8 mouse cellular contexts compared by ENCODE assay signal in genomic region chrX:73063512-73064414, GRCm38 (mm10). TPM values are rescaled to one million over a fixed set of nuclear protein-coding genes. Genes with fewer than 3 reads are reported as not detected.
DNase-seq lines count a peak whose midpoint lies in the region; ATAC-seq and TF ChIP-seq lines count a peak whose summit lies in the region.

No protein-coding gene starts in this region.

- no peaks in the 10 kb centered on the region for H3K4me1 ChIP-seq in hindbrain, embryonic 14.5 days (replicated peaks; ENCODE audit: control insufficient read depth, insufficient read depth, low read length)
- H3K4me1 ChIP-seq in liver, embryonic 11.5 days (replicated peaks; ENCODE audit: control insufficient read depth, insufficient read depth, low read length) = no peaks in the 10 kb centered on the region
- H3K4me1 ChIP-seq in stomach, embryonic 16.5 days (ENCODE audit: control insufficient read depth, insufficient read depth, low read length) = no peaks in the 10 kb centered on the region
- H3K4me1 ChIP-seq in thymus, adult 2 months (replicated peaks; ENCODE audit: control insufficient read depth, insufficient read depth, low read length) = no peaks in the 10 kb centered on the region

- ATAC-seq in hindbrain, embryonic 14.5 days (ENCODE audit: low FRiP score) = peak; percentile 89
- no peak for ATAC-seq in liver, embryonic 11.5 days (replicated peaks; ENCODE audit: low FRiP score)
- ATAC-seq in stomach, embryonic 16.5 days (ENCODE audit: insufficient read depth, low FRiP score) = peak; percentile 47; the same call in 1 of the 2 replicates

- H3K4me2 ChIP-seq in hindbrain, embryonic 14.5 days (replicated peaks) = peak overlapping the region; percentile 56
- peak overlapping the region; percentile 41 for H3K4me2 ChIP-seq in liver, embryonic 11.5 days
- peak overlapping the region; percentile 29 for H3K4me2 ChIP-seq in stomach, embryonic 16.5 days (ENCODE audit: low read depth, low read length)

- H3K27ac ChIP-seq in hindbrain, embryonic 14.5 days = peak overlapping the region; percentile 26; the same call in 1 of the 2 replicates
- no peak overlapping the region for H3K27ac ChIP-seq in liver, embryonic 11.5 days (ENCODE audit: low read depth, low read length)
- H3K27ac ChIP-seq in stomach, embryonic 16.5 days (ENCODE audit: low read length) = no peak overlapping the region
- H3K27ac ChIP-seq in thymus, adult 2 months (ENCODE audit: control insufficient read depth, insufficient read depth, low read length) = no peak overlapping the region

- no peaks in the 10 kb centered on the region for H3K27me3 ChIP-seq in hindbrain, embryonic 14.5 days (ENCODE audit: control insufficient read depth, insufficient read depth, low read length)
- H3K27me3 ChIP-seq in liver, embryonic 11.5 days (replicated peaks; ENCODE audit: control insufficient read depth, insufficient read depth, low read length) = peaks cover 11% of the 10 kb centered on the region
- no peaks in the 10 kb centered on the region for H3K27me3 ChIP-seq in stomach, embryonic 16.5 days (ENCODE audit: control insufficient read depth, insufficient read depth, low read length)
- H3K27me3 ChIP-seq in thymus, adult 2 months (ENCODE audit: control insufficient read depth, insufficient read depth, low read length) = no peaks in the 10 kb centered on the region

- H3K9ac ChIP-seq in hindbrain, embryonic 14.5 days = peak overlapping the region; percentile 53
- no peak overlapping the region for H3K9ac ChIP-seq in liver, embryonic 11.5 days (ENCODE audit: low read depth, low read length)
- no peak overlapping the region; the same call in 1 of the 2 replicates for H3K9ac ChIP-seq in stomach, embryonic 16.5 days (ENCODE audit: low read length)

- no peaks in the 10 kb centered on the region for H3K9me3 ChIP-seq in hindbrain, embryonic 14.5 days (ENCODE audit: control insufficient read depth, low read length)
- no peaks in the 10 kb centered on the region for H3K9me3 ChIP-seq in liver, embryonic 11.5 days (ENCODE audit: control insufficient read depth, low read length)
- H3K9me3 ChIP-seq in stomach, embryonic 16.5 days (replicated peaks; ENCODE audit: control insufficient read depth, low read length) = no peaks in the 10 kb centered on the region

- DNase-seq in kidney, postnatal 4 days = peak; percentile 17 to 43
- no peak for DNase-seq in kidney, postnatal 25 days
- DNase-seq in embryo, embryonic 10 days (ENCODE audit: low spot score) = peak; percentile 31
- DNase-seq in hindbrain, embryonic 14.5 days (ENCODE audit: low spot score) = peak; percentile 32
- DNase-seq in liver, embryonic 11.5 days (ENCODE audit: low spot score) = no peak
- DNase-seq in thymus, adult 2 months = no peak
- DNase-seq in urinary bladder, postnatal 36 days (ENCODE audit: low spot score in 2 of 2) = no peak

- 32% methylated on average over 24 of the region's 24 CpGs for WGBS in hindbrain, embryonic 14.5 days
- 32% methylated on average over 24 of the region's 24 CpGs for WGBS in liver, embryonic 11.5 days
- 34% methylated on average over 24 of the region's 24 CpGs for WGBS in stomach, embryonic 16.5 days
- 81% methylated on average over 24 of the region's 24 CpGs for WGBS in thymus, adult 2 months

- TF ChIP-seq CTCF in thymus, adult 2 months (IDR thresholded peaks at IDR 0.05; ENCODE audit: borderline replicate concordance, control insufficient read depth, extremely low read depth, insufficient read depth, low read length, poor library complexity) = no peak

- H3K4me3 ChIP-seq in hindbrain, embryonic 14.5 days (replicated peaks; ENCODE audit: low read length) = peak overlapping the region; percentile 35
- H3K4me3 ChIP-seq in liver, embryonic 11.5 days (ENCODE audit: low read depth, low read length) = no peak overlapping the region
- H3K4me3 ChIP-seq in stomach, embryonic 16.5 days (replicated peaks; ENCODE audit: low read length) = peak overlapping the region; percentile 9; the same call in 1 of the 2 replicates
- no peak overlapping the region for H3K4me3 ChIP-seq in thymus, adult 2 months (ENCODE audit: control insufficient read depth, insufficient read depth, low read length)

- TF ChIP-seq POLR2A in thymus, adult 2 months (IDR thresholded peaks at IDR 0.05; ENCODE audit: control insufficient read depth, extremely low read depth, insufficient read depth, low read length, poor library complexity) = no peak

- no peaks in the 10 kb centered on the region for H3K36me3 ChIP-seq in hindbrain, embryonic 14.5 days (replicated peaks; ENCODE audit: control insufficient read depth, insufficient read depth)
- no peaks in the 10 kb centered on the region for H3K36me3 ChIP-seq in liver, embryonic 11.5 days (ENCODE audit: control insufficient read depth, insufficient read depth, low read length)
- H3K36me3 ChIP-seq in stomach, embryonic 16.5 days (ENCODE audit: control insufficient read depth, insufficient read depth, low read length) = no peaks in the 10 kb centered on the region
- no peaks in the 10 kb centered on the region for H3K36me3 ChIP-seq in thymus, adult 2 months (ENCODE audit: control insufficient read depth, insufficient read depth, low read length)

RNA-seq across cellular contexts. Expression of gene Pnma3, which starts 0.8 kb away (rescaled TPM):
- 2.8 and 4.4 TPM in 2 replicates for polyA plus RNA-seq in hindbrain, embryonic 14.5 days (2014; fragmentation: Nextera tagmentation; extraction: Ambion mirVana)
- not detected in 2 replicates for polyA plus RNA-seq in liver, embryonic 11.5 days (2014; fragmentation: Nextera tagmentation; extraction: Ambion mirVana)
- 0.10 and 0.16 TPM in 2 replicates for polyA plus RNA-seq in stomach, embryonic 16.5 days (2015; fragmentation: Nextera tagmentation; extraction: Ambion mirVana)
- not detected in 2 replicates for polyA plus RNA-seq in thymus, adult 2 months (2012; rRNA removed)

RNA-seq across cellular contexts. Expression of gene Xlr4a, which starts 18.5 kb away (rescaled TPM):
- not detected in 2 replicates for polyA plus RNA-seq in hindbrain, embryonic 14.5 days (2014; fragmentation: Nextera tagmentation; extraction: Ambion mirVana)
- polyA plus RNA-seq in liver, embryonic 11.5 days (2014; fragmentation: Nextera tagmentation; extraction: Ambion mirVana) = 1.2 and 1.9 TPM in 2 replicates
- 0.97 and 1.0 TPM in 2 replicates for polyA plus RNA-seq in stomach, embryonic 16.5 days (2015; fragmentation: Nextera tagmentation; extraction: Ambion mirVana)
- 4.0 and 7.7 TPM in 2 replicates for polyA plus RNA-seq in thymus, adult 2 months (2012; rRNA removed)

RNA-seq across cellular contexts. Expression of gene Pnma5, which starts 26.9 kb away (rescaled TPM):
- polyA plus RNA-seq in hindbrain, embryonic 14.5 days (2014; fragmentation: Nextera tagmentation; extraction: Ambion mirVana) = not detected in 2 replicates
- polyA plus RNA-seq in liver, embryonic 11.5 days (2014; fragmentation: Nextera tagmentation; extraction: Ambion mirVana) = not detected in 2 replicates
- 0.10 and 0.17 TPM in 2 replicates for polyA plus RNA-seq in stomach, embryonic 16.5 days (2015; fragmentation: Nextera tagmentation; extraction: Ambion mirVana)
- polyA plus RNA-seq in thymus, adult 2 months (2012; rRNA removed) = not detected in 2 replicates

RNA-seq across cellular contexts. Expression of gene Xlr3a, which starts 33.1 kb away (rescaled TPM):
- 4.8 and 7.7 TPM in 2 replicates for polyA plus RNA-seq in hindbrain, embryonic 14.5 days (2014; fragmentation: Nextera tagmentation; extraction: Ambion mirVana)
- polyA plus RNA-seq in liver, embryonic 11.5 days (2014; fragmentation: Nextera tagmentation; extraction: Ambion mirVana) = 4.3 and 4.5 TPM in 2 replicates
- polyA plus RNA-seq in stomach, embryonic 16.5 days (2015; fragmentation: Nextera tagmentation; extraction: Ambion mirVana) = 5.6 and 5.7 TPM in 2 replicates
- 0.97 TPM in 1 of 2 replicates, not detected in the other for polyA plus RNA-seq in thymus, adult 2 months (2012; rRNA removed)

RNA-seq across cellular contexts. Expression of gene Gm14685, which starts 53.1 kb away (rescaled TPM):
- 0.31 and 0.80 TPM in 2 replicates for polyA plus RNA-seq in hindbrain, embryonic 14.5 days (2014; fragmentation: Nextera tagmentation; extraction: Ambion mirVana)
- 0.13 TPM in 1 of 2 replicates, not detected in the other for polyA plus RNA-seq in liver, embryonic 11.5 days (2014; fragmentation: Nextera tagmentation; extraction: Ambion mirVana)
- polyA plus RNA-seq in stomach, embryonic 16.5 days (2015; fragmentation: Nextera tagmentation; extraction: Ambion mirVana) = 0.14 and 0.19 TPM in 2 replicates
- polyA plus RNA-seq in thymus, adult 2 months (2012; rRNA removed) = 0.11 and 0.17 TPM in 2 replicates

Comparison
In these comparisons a context has a peak if more than half of its experiments do, and no peak if none do; other contexts are left out.
1. DNase-seq: peak in kidney, postnatal 4 days (2 of 2), embryo, embryonic 10 days (single experiment) and hindbrain, embryonic 14.5 days (single experiment); none in kidney, postnatal 25 days (0 of 2), liver, embryonic 11.5 days (single experiment), thymus, adult 2 months (single experiment) and urinary bladder, postnatal 36 days (0 of 2).
2. H3K4me3 ChIP-seq: peak in hindbrain, embryonic 14.5 days (single experiment) and stomach, embryonic 16.5 days (single experiment); none in liver, embryonic 11.5 days (single experiment) and thymus, adult 2 months (single experiment).
3. Peak in every context shown above with its lines, with median percentiles within 50 percentile points of each other: H3K4me2 ChIP-seq.